Mouse (Mus musculus) cerebellum, adult (tissue): ENCODE measurements around the gene Polr2a.

Experiments
- ATAC-seq: cut with Nextera tagmentation; 2 replicates; pipeline ENCODE4 v1.9.2; 2017; ENCODE audit warnings: mild to moderate bottlenecking, moderate library complexity, mixed read lengths; ENCODE audit not compliant: insufficient number of reproducible peaks, low FRiP score, low TSS enrichment

The Polr2a gene

GRCm38 (mm10) chr11:69685526-69686148, 72.8 kb downstream of the Polr2a start, which contains the start of gene Tnfsf13:
Gene Tnfsf13, minus strand, starts transcription at chr11:69685784.
- peak; percentile 49; the same call in 1 of the 2 replicates for ATAC-seq

DNA sequence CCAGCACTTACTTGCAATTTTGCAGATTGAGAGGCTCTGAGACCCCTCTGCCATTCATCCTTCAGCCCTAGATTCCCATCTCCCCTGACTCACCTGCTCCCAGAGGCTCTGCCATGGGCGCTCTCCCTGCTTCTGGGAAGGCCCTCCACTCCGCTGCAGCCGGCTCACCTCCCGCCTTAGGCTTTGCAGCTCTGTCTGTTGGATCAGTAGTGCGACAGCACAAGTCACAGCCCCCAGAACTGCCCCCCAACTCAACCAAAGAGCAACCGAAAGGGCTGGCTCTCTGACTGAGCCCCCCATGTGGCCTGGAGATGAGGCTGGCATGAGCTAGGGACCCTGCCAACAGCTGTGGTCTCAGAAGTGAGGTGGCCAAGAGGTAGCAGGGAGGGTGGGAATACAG, 73.5 kb downstream of the Polr2a start:
- ATAC-seq: no peak

GRCm38 (mm10) chr11:69684128-69684745, 74.2 kb downstream of the Polr2a start:
- no peak for ATAC-seq
